Mouse (Mus musculus): ENCODE measurements around the gene Nfatc4. TPM values are rescaled to one million over a fixed set of nuclear protein-coding genes. Genes with fewer than 3 reads are reported as not detected.
A peak's percentile ranks its signal among the peaks of the same experiment; 100 is the strongest.

Nfatc4 gene
- polyA plus RNA-seq, 1 experiment = not detected

GRCm38 (mm10) chr14:55783171-55783957 lies 39.6 kb upstream of the Nfatc4 start:
- H3K27ac ChIP-seq (ENCODE audit: insufficient read depth, low read depth, low read length) = no peak overlapping the region
- peaks cover 13% of the 10 kb centered on the region for H3K4me1 ChIP-seq (ENCODE audit: control insufficient read depth, insufficient read depth, low read length)
- H3K4me3 ChIP-seq (ENCODE audit: insufficient read depth, low read depth, low read length) = peak overlapping the region; percentile 25; the same call in 1 of the 2 replicates
- TF ChIP-seq CTCF (IDR thresholded peaks at IDR 0.05; ENCODE audit: insufficient read depth, low read depth, low read length) = no peak
- TF ChIP-seq POLR2A (IDR thresholded peaks at IDR 0.05; ENCODE audit: insufficient read depth, low read depth, low read length) = no peak
- WGBS = 2% methylated on average over 31 of the region's 31 CpGs

- TF ChIP-seq CTCF (IDR thresholded peaks at IDR 0.05; ENCODE audit: insufficient read depth, low read depth, low read length) = no peak
- TF ChIP-seq POLR2A (IDR thresholded peaks at IDR 0.05; ENCODE audit: insufficient read depth, low read depth, low read length) = no peak
These were observed 39.0 kb upstream of the Nfatc4 start, which contains the start of gene Adcy4 for GRCm38 (mm10) chr14:55783958-55784235. Adcy4 (minus strand) TSS chr14:55784095.

GRCm38 (mm10) chr14:55785195-55785594 lies 37.7 kb upstream of the Nfatc4 start:
- TF ChIP-seq POLR2A (IDR thresholded peaks at IDR 0.05; ENCODE audit: insufficient read depth, low read depth, low read length) = no peak
- TF ChIP-seq CTCF (IDR thresholded peaks at IDR 0.05; ENCODE audit: insufficient read depth, low read depth, low read length) = no peak
- Histone ChIP-seq H3K4me1 (ENCODE audit: control insufficient read depth, insufficient read depth, low read length) (peaks cover 17% of the 10 kb centered on the region), H3K4me3 (ENCODE audit: insufficient read depth, low read depth, low read length) (no peak overlapping the region), H3K27ac (ENCODE audit: insufficient read depth, low read depth, low read length) (no peak overlapping the region)
- 38% methylated on average over 6 of the region's 6 CpGs for WGBS

More at GRCm38 (mm10) chr14:55783958-55784235, 39.0 kb upstream of the Nfatc4 start, which contains the start of gene Adcy4:
- Histone ChIP-seq H3K4me3 (ENCODE audit: insufficient read depth, low read depth, low read length) (peak within 1 kb of the TSS; percentile 25; the same call in 1 of the 2 replicates), H3K27ac (ENCODE audit: insufficient read depth, low read depth, low read length) (no peak within 1 kb of the TSS), H3K4me1 (ENCODE audit: control insufficient read depth, insufficient read depth, low read length) (peaks cover 17% of the 10 kb centered on the region)
- WGBS = 10% methylated on average over 13 of the region's 13 CpGs

- H3K4me3 ChIP-seq (ENCODE audit: insufficient read depth, low read depth, low read length) = no peak overlapping the region
- TF ChIP-seq POLR2A (IDR thresholded peaks at IDR 0.05; ENCODE audit: insufficient read depth, low read depth, low read length) = no peak
- H3K4me1 ChIP-seq (ENCODE audit: control insufficient read depth, insufficient read depth, low read length) = peaks cover 13% of the 10 kb centered on the region
- no peak overlapping the region for H3K27ac ChIP-seq (ENCODE audit: insufficient read depth, low read depth, low read length)
- WGBS = 58% methylated on average over 11 of the region's 11 CpGs
These were observed 35.2 kb upstream of the Nfatc4 start for GRCm38 (mm10) chr14:55787731-55788130.

- Histone ChIP-seq H3K4me1 (ENCODE audit: control insufficient read depth, insufficient read depth, low read length) (peaks cover 11% of the 10 kb centered on the region), H3K4me3 (ENCODE audit: insufficient read depth, low read depth, low read length) (peak within 1 kb of the TSS; percentile 2; the same call in 1 of the 2 replicates), H3K27ac (ENCODE audit: insufficient read depth, low read depth, low read length) (no peak within 1 kb of the TSS)
- TF ChIP-seq CTCF (IDR thresholded peaks at IDR 0.05; ENCODE audit: insufficient read depth, low read depth, low read length) (no peak), POLR2A (IDR thresholded peaks at IDR 0.05; ENCODE audit: insufficient read depth, low read depth, low read length) (no peak)
- 9% methylated on average over 40 of the region's 40 CpGs for WGBS
These were observed 34.5 kb upstream of the Nfatc4 start, which contains the start of gene Ripk3 for GRCm38 (mm10) chr14:55788256-55789050. Ripk3 (minus strand) TSS chr14:55788865.

GRCm38 (mm10) chr14:55793461-55793860 lies 29.5 kb upstream of the Nfatc4 start:
- H3K4me3 ChIP-seq (ENCODE audit: insufficient read depth, low read depth, low read length) = no peak overlapping the region
- no peak for TF ChIP-seq CTCF (IDR thresholded peaks at IDR 0.05; ENCODE audit: insufficient read depth, low read depth, low read length)
- no peak for TF ChIP-seq POLR2A (IDR thresholded peaks at IDR 0.05; ENCODE audit: insufficient read depth, low read depth, low read length)
- H3K27ac ChIP-seq (ENCODE audit: insufficient read depth, low read depth, low read length) = no peak overlapping the region
- H3K4me1 ChIP-seq (ENCODE audit: control insufficient read depth, insufficient read depth, low read length) = peaks cover 4% of the 10 kb centered on the region; the same call in 1 of the 2 replicates
- 73% methylated on average over 2 of the region's 2 CpGs for WGBS

GRCm38 (mm10) chr14:55793946-55794345 lies 29.0 kb upstream of the Nfatc4 start:
- Histone ChIP-seq H3K27ac (ENCODE audit: insufficient read depth, low read depth, low read length) (no peak overlapping the region), H3K4me3 (ENCODE audit: insufficient read depth, low read depth, low read length) (no peak overlapping the region), H3K4me1 (ENCODE audit: control insufficient read depth, insufficient read depth, low read length) (no peaks in the 10 kb centered on the region)
- 57% methylated on average over 2 of the region's 2 CpGs for WGBS
- TF ChIP-seq CTCF (IDR thresholded peaks at IDR 0.05; ENCODE audit: insufficient read depth, low read depth, low read length) = no peak
- TF ChIP-seq POLR2A (IDR thresholded peaks at IDR 0.05; ENCODE audit: insufficient read depth, low read depth, low read length) = no peak

- no peaks in the 10 kb centered on the region for H3K4me1 ChIP-seq (ENCODE audit: control insufficient read depth, insufficient read depth, low read length)
- H3K4me3 ChIP-seq (ENCODE audit: insufficient read depth, low read depth, low read length) = no peak overlapping the region
- H3K27ac ChIP-seq (ENCODE audit: insufficient read depth, low read depth, low read length) = no peak overlapping the region
- TF ChIP-seq CTCF (IDR thresholded peaks at IDR 0.05; ENCODE audit: insufficient read depth, low read depth, low read length) = no peak
- no peak for TF ChIP-seq POLR2A (IDR thresholded peaks at IDR 0.05; ENCODE audit: insufficient read depth, low read depth, low read length)
- WGBS = 80% methylated on average over 15 of the region's 15 CpGs
These were observed 27.4 kb upstream of the Nfatc4 start for GRCm38 (mm10) chr14:55795380-55796163.

Measured in olfactory bulb, adult 2 months (tissue).